Mouse (Mus musculus) heart, postnatal 0 days (tissue): ENCODE results near the gene CN725425.

Experiments
- CTCF ChIP-seq: IDR thresholded peaks from 2 replicates; pipeline ENCODE4 v1.5.1; 2016; ENCODE audit warnings: antibody characterized with exemption, control low read depth, low read depth
- EP300 ChIP-seq: IDR thresholded peaks from 2 replicates; pipeline ENCODE4 v1.6.1; 2016; ENCODE audit warnings: antibody characterized with exemption, low read depth

- no peak for TF ChIP-seq CTCF
- no peak for TF ChIP-seq EP300
Measured at GRCm38 (mm10) chr15:91275961-91276360, 76.7 kb downstream of the CN725425 start.
